Mouse (Mus musculus): Measurements from ENCODE around the gene Btbd2. TPM values are rescaled to one million over a fixed set of nuclear protein-coding genes. Genes with fewer than 3 reads are reported as not detected.

Gene Btbd2
- 109 and 110 TPM in 2 replicates for polyA plus RNA-seq (2016; fragmentation: Nextera tagmentation; extraction: Ambion mirVana)

- Histone ChIP-seq H3K27me3 (no peaks in the 10 kb centered on the region), H3K4me2 (replicated peaks) (peak within 1 kb of the TSS; percentile 89), H3K9ac (peak within 1 kb of the TSS; percentile 99), H3K9me3 (no peaks in the 10 kb centered on the region), H3K27ac (peak within 1 kb of the TSS; percentile 93), H3K4me1 (peaks cover 23% of the 10 kb centered on the region), H3K4me3 (peak within 1 kb of the TSS; percentile 94), H3K36me3 (no peaks in the 10 kb centered on the region)
- 16% methylated on average over 15 of the region's 15 CpGs for WGBS
- ATAC-seq (ENCODE audit: insufficient number of reproducible peaks, insufficient read depth, low FRiP score, low TSS enrichment), result peak; percentile 57
Measured at GRCm38 (mm10) chr10:80656863-80657623, at the start of gene Btbd2. Btbd2 (minus strand) TSS chr10:80657071.

GRCm38 (mm10) chr10:80705479-80705878, 48.6 kb upstream of the Btbd2 start:
- H3K4me3 ChIP-seq, result no peak overlapping the region
- no peak for ATAC-seq (ENCODE audit: insufficient number of reproducible peaks, insufficient read depth, low FRiP score, low TSS enrichment)

GRCm38 (mm10) chr10:80705033-80705432, 48.2 kb upstream of the Btbd2 start:
- peaks cover 21% of the 10 kb centered on the region for H3K4me1 ChIP-seq
- H3K27ac ChIP-seq, result no peak overlapping the region
- no peak for ATAC-seq (ENCODE audit: insufficient number of reproducible peaks, insufficient read depth, low FRiP score, low TSS enrichment)
- peaks cover 45% of the 10 kb centered on the region for H3K36me3 ChIP-seq
- H3K4me3 ChIP-seq, result no peak overlapping the region
- WGBS, result 56% methylated on average over 3 of the region's 3 CpGs
- H3K27me3 ChIP-seq, result no peaks in the 10 kb centered on the region
- no peak overlapping the region for H3K9ac ChIP-seq
- H3K4me2 ChIP-seq (replicated peaks), result no peak overlapping the region
- H3K9me3 ChIP-seq, result no peaks in the 10 kb centered on the region

More at GRCm38 (mm10) chr10:80705479-80705878, 48.6 kb upstream of the Btbd2 start:
- Histone ChIP-seq H3K27ac (no peak overlapping the region), H3K4me1 (peaks cover 18% of the 10 kb centered on the region), H3K27me3 (no peaks in the 10 kb centered on the region), H3K9ac (no peak overlapping the region), H3K4me2 (replicated peaks) (no peak overlapping the region), H3K36me3 (peaks cover 49% of the 10 kb centered on the region), H3K9me3 (no peaks in the 10 kb centered on the region)
- WGBS, result 58% methylated on average over 3 of the region's 3 CpGs

- peaks cover 39% of the 10 kb centered on the region for H3K36me3 ChIP-seq
- H3K4me3 ChIP-seq, result 0 out of 2 replicates have a peak overlapping the region, but pooled peaks have one; percentile 14
- H3K9ac ChIP-seq, result no peak overlapping the region
- no peak for ATAC-seq (ENCODE audit: insufficient number of reproducible peaks, insufficient read depth, low FRiP score, low TSS enrichment)
- H3K4me1 ChIP-seq, result peaks cover 25% of the 10 kb centered on the region
- 77% methylated on average over 5 of the region's 5 CpGs for WGBS
- H3K27me3 ChIP-seq, result no peaks in the 10 kb centered on the region
- no peak overlapping the region for H3K4me2 ChIP-seq (replicated peaks)
- H3K9me3 ChIP-seq, result no peaks in the 10 kb centered on the region
- H3K27ac ChIP-seq, result no peak overlapping the region
Measured at GRCm38 (mm10) chr10:80704418-80704817, 47.5 kb upstream of the Btbd2 start.

- no peak overlapping the region for H3K27ac ChIP-seq
- H3K9ac ChIP-seq, result peak overlapping the region; percentile 55
- 82% methylated on average over 5 of the region's 5 CpGs for WGBS
- H3K4me3 ChIP-seq, result peak overlapping the region; percentile 64
- H3K4me2 ChIP-seq (replicated peaks), result peak overlapping the region; percentile 68
- no peaks in the 10 kb centered on the region for H3K27me3 ChIP-seq
- H3K36me3 ChIP-seq, result peaks cover 34% of the 10 kb centered on the region
- H3K9me3 ChIP-seq, result no peaks in the 10 kb centered on the region
- ATAC-seq (ENCODE audit: insufficient number of reproducible peaks, insufficient read depth, low FRiP score, low TSS enrichment), result no peak
- peaks cover 25% of the 10 kb centered on the region for H3K4me1 ChIP-seq
Measured at GRCm38 (mm10) chr10:80703643-80704042, 46.8 kb upstream of the Btbd2 start.

GRCm38 (mm10) chr10:80702536-80703390, 45.9 kb upstream of the Btbd2 start:
- Histone ChIP-seq H3K27me3 (no peaks in the 10 kb centered on the region), H3K36me3 (peaks cover 25% of the 10 kb centered on the region), H3K4me2 (replicated peaks) (peak overlapping the region; percentile 68), H3K4me1 (peaks cover 25% of the 10 kb centered on the region), H3K4me3 (peak overlapping the region; percentile 64), H3K9me3 (no peaks in the 10 kb centered on the region), H3K27ac (peak overlapping the region; percentile 82), H3K9ac (peak overlapping the region; percentile 55)
- peak; percentile 88 for ATAC-seq (ENCODE audit: insufficient number of reproducible peaks, insufficient read depth, low FRiP score, low TSS enrichment)
- 2% methylated on average over 47 of the region's 47 CpGs for WGBS

- H3K27me3 ChIP-seq, result no peaks in the 10 kb centered on the region
- ATAC-seq (ENCODE audit: insufficient number of reproducible peaks, insufficient read depth, low FRiP score, low TSS enrichment), result peak; percentile 96
- no peaks in the 10 kb centered on the region for H3K9me3 ChIP-seq
- WGBS, result under 1% methylated on average over 59 of the region's 59 CpGs
- H3K27ac ChIP-seq, result peak within 1 kb of the TSS; percentile 82
- H3K4me2 ChIP-seq (replicated peaks), result peak within 1 kb of the TSS; percentile 68
- peaks cover 17% of the 10 kb centered on the region for H3K36me3 ChIP-seq
- H3K4me3 ChIP-seq, result peak within 1 kb of the TSS; percentile 64
- H3K9ac ChIP-seq, result peak within 1 kb of the TSS; percentile 58
- H3K4me1 ChIP-seq, result peaks cover 25% of the 10 kb centered on the region
Measured at GRCm38 (mm10) chr10:80701721-80702535, 45.1 kb upstream of the Btbd2 start, which contains the start of the genes Mob3a and Izumo4. Mob3a (minus strand) TSS chr10:80701977. Izumo4 (plus strand) TSS chr10:80702184.

- H3K27me3 ChIP-seq, result no peaks in the 10 kb centered on the region
- peak overlapping the region; percentile 58; the same call in 1 of the 2 replicates for H3K9ac ChIP-seq
- H3K4me3 ChIP-seq, result peak overlapping the region; percentile 64
- H3K27ac ChIP-seq, result 0 out of 2 replicates have a peak overlapping the region, but pooled peaks have one; percentile 23
- no peak for ATAC-seq (ENCODE audit: insufficient number of reproducible peaks, insufficient read depth, low FRiP score, low TSS enrichment)
- peaks cover 5% of the 10 kb centered on the region; the same call in 1 of the 2 replicates for H3K36me3 ChIP-seq
- H3K4me1 ChIP-seq, result peaks cover 25% of the 10 kb centered on the region
- H3K4me2 ChIP-seq (replicated peaks), result peak overlapping the region; percentile 68
- H3K9me3 ChIP-seq, result no peaks in the 10 kb centered on the region
- WGBS, result 47% methylated on average over 4 of the region's 4 CpGs
Measured at GRCm38 (mm10) chr10:80700732-80701131, 43.9 kb upstream of the Btbd2 start.

- peaks cover 25% of the 10 kb centered on the region for H3K4me1 ChIP-seq
- no peak for ATAC-seq (ENCODE audit: insufficient number of reproducible peaks, insufficient read depth, low FRiP score, low TSS enrichment)
- no peaks in the 10 kb centered on the region for H3K9me3 ChIP-seq
- no peak overlapping the region for H3K4me3 ChIP-seq
- peaks cover 3% of the 10 kb centered on the region; the same call in 1 of the 2 replicates for H3K36me3 ChIP-seq
- no peaks in the 10 kb centered on the region for H3K27me3 ChIP-seq
- H3K27ac ChIP-seq, result no peak overlapping the region
- WGBS, result 88% methylated on average over 7 of the region's 7 CpGs
- peak overlapping the region; percentile 68; the same call in 1 of the 2 replicates for H3K4me2 ChIP-seq (replicated peaks)
- H3K9ac ChIP-seq, result no peak overlapping the region
Measured at GRCm38 (mm10) chr10:80700038-80700504, 43.2 kb upstream of the Btbd2 start.

- peaks cover 22% of the 10 kb centered on the region for H3K4me1 ChIP-seq
- no peak overlapping the region for H3K4me2 ChIP-seq (replicated peaks)
- no peaks in the 10 kb centered on the region for H3K9me3 ChIP-seq
- H3K27ac ChIP-seq, result no peak overlapping the region
- ATAC-seq (ENCODE audit: insufficient number of reproducible peaks, insufficient read depth, low FRiP score, low TSS enrichment), result no peak
- H3K27me3 ChIP-seq, result no peaks in the 10 kb centered on the region
- H3K9ac ChIP-seq, result no peak overlapping the region
- peaks cover 14% of the 10 kb centered on the region for H3K36me3 ChIP-seq
- H3K4me3 ChIP-seq, result no peak overlapping the region
- 89% methylated on average over 9 of the region's 9 CpGs for whole genome bisulfite sequencing
Measured at GRCm38 (mm10) chr10:80698605-80699004, 41.7 kb upstream of the Btbd2 start.

- Histone ChIP-seq H3K4me1 (peaks cover 14% of the 10 kb centered on the region), H3K27me3 (no peaks in the 10 kb centered on the region), H3K36me3 (peaks cover 17% of the 10 kb centered on the region), H3K27ac (no peak overlapping the region), H3K9me3 (no peaks in the 10 kb centered on the region), H3K4me3 (no peak overlapping the region), H3K9ac (peak overlapping the region; percentile 29; the same call in 1 of the 2 replicates), H3K4me2 (replicated peaks) (no peak overlapping the region)
- no peak for ATAC-seq (ENCODE audit: insufficient number of reproducible peaks, insufficient read depth, low FRiP score, low TSS enrichment)
- WGBS, result 85% methylated on average over 9 of the region's 9 CpGs
Measured at GRCm38 (mm10) chr10:80697812-80698211, 40.9 kb upstream of the Btbd2 start.

Measured in embryonic facial prominence, embryonic 12.5 days (tissue).